Mouse (Mus musculus): Measurements from ENCODE around the gene Mrps10.

DNA sequence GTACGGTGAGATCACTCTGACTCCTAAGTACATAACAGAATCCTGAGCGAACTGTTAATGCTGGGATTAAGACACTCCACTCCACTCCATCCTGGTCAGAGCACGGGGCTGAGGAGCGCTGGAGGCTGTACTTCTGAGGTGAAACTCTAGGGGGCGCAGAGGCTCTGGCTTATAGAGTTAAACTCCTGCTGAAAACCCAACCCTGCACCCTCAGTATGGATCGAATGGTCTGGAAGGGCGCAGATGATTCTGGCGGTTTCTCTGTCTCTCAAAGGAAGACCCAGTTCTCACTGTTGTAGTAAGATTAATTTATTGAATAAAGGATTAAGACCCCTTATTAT lies 39.8 kb downstream of the Mrps10 start:
- TF ChIP-seq CTCF (IDR thresholded peaks at IDR 0.05; ENCODE audit: low read depth, low read length) (peak; percentile 49), POLR2A (IDR thresholded peaks at IDR 0.05; ENCODE audit: borderline replicate concordance, low read depth, low read length) (no peak)
